Mouse (Mus musculus) neural tube, embryonic 13.5 days (tissue): Measurements from ENCODE around the gene Olfr483. TPM values are rescaled to one million over a fixed set of nuclear protein-coding genes. Genes with fewer than 3 reads are reported as not detected.

ENCODE experiments used
- ATAC-seq: fragments of 200-750 bp; cut with Nextera tagmentation; 2 replicates; pipeline ENCODE4 v1.8.0; 2017; ENCODE audit warnings: low read depth, mild to moderate bottlenecking, moderate TSS enrichment, moderate library complexity
- H3K27ac ChIP-seq: fragments of 300-500 bp; sonication (generic); replicated peaks from 2 replicates; pipeline ENCODE4 v1.5.1; 2015; ENCODE audit warnings: moderate library complexity, mild to moderate bottlenecking, inconsistent platforms
- H3K27me3 ChIP-seq: fragments of 300-500 bp; sonication (generic); 2 replicates; pipeline ENCODE4 v1.6.1; 2015; ENCODE audit warnings: mild to moderate bottlenecking, inconsistent platforms
- H3K36me3 ChIP-seq: fragments of 300-500 bp; sonication (generic); 2 replicates; pipeline ENCODE4 v1.6.1; 2015; ENCODE audit warnings: mild to moderate bottlenecking, inconsistent platforms
- H3K4me1 ChIP-seq: fragments of 300-500 bp; sonication (generic); replicated peaks from 2 replicates; pipeline ENCODE4 v1.6.1; 2015; ENCODE audit warnings: inconsistent platforms
- H3K4me2 ChIP-seq: fragments of 300-500 bp; sonication (generic); 2 replicates; pipeline ENCODE4 v1.6.1; 2015; ENCODE audit warnings: inconsistent platforms, mild to moderate bottlenecking, moderate library complexity
- H3K4me3 ChIP-seq: fragments of 300-500 bp; sonication (generic); 2 replicates; pipeline ENCODE4 v1.5.1; 2015; ENCODE audit warnings: mild to moderate bottlenecking, inconsistent platforms
- H3K9ac ChIP-seq: fragments of 300-500 bp; sonication (generic); 2 replicates; pipeline ENCODE4 v1.6.1; 2015; ENCODE audit warnings: moderate library complexity, mild to moderate bottlenecking, inconsistent platforms
- H3K9me3 ChIP-seq: fragments of 300-500 bp; sonication (generic); 2 replicates; pipeline ENCODE4 v1.6.1; 2016; ENCODE audit warnings: inconsistent platforms
- WGBS: fragments of 180-500 bp; shearing (Covaris S2); methylation state at CpG from one replicate; pipeline ENCODE4 v1.1.7; 2015; 5-methylcytosine and 5-hydroxymethylcytosine counted together
- polyA plus RNA-seq: library from polyadenylated mRNA; unstranded; fragments of >200 nt; fragmentation: Nextera tagmentation; extraction: Ambion mirVana; gene quantifications from 2 replicates; pipeline ENCODE4 v1.2.1, GENCODE M21; 2015

Gene Olfr483
- not detected in 2 replicates for polyA plus RNA-seq

DNA sequence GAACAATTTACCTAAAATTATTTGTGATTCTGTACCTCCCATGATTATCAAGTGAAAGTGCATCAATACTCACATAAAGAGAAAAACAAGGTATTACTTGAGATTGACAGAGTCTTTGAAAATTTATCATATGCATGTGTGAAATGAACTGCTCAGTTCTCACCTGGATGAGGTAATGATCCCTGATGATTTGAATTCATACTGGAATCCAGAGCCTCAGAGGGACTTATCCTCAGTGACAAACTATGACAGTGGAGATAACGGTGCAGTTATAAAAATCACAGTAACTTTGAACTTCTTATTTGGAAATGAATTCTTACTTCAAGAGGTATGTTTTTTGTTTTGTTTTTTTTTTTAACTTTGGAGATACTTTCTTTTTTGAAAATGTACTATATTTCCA is at the start of gene Olfr483:
Olfr483 (plus strand) TSS at position 301 of the 400 bp plus-strand sequence.
- Histone ChIP-seq H3K27me3 (no peaks in the 10 kb centered on the region), H3K4me1 (no peaks in the 10 kb centered on the region), H3K9me3 (no peaks in the 10 kb centered on the region), H3K4me3 (no peak within 1 kb of the TSS), H3K4me2 (no peak within 1 kb of the TSS), H3K27ac (no peak within 1 kb of the TSS), H3K36me3 (no peaks in the 10 kb centered on the region), H3K9ac (no peak within 1 kb of the TSS)
- no peak for ATAC-seq
- 91% methylated on average over 1 of the region's 1 CpGs for WGBS

DNA sequence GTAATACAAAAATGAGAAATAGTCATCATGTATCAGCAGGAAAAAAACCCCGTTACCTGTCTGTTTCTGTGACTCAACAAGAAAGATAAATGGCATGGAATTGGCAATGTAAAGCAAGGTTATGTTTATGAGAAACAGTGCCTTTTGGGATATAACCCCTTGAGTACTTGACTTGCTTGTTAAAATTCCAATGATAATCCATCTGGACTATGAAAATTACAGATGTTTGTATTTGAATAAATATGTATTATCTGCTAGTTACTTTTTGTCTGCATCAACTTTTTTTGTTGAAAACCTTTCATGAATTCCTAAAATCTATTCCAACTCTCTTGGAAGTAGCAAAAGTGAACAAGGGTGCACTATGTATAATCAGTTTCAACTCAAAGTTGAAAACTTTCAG is 33.4 kb upstream of the Olfr483 start, which contains the start of gene Olfr480:
Olfr480 (minus strand) TSS at position 101 of the 400 bp plus-strand sequence.
- no peak within 1 kb of the TSS for H3K4me3 ChIP-seq

DNA sequence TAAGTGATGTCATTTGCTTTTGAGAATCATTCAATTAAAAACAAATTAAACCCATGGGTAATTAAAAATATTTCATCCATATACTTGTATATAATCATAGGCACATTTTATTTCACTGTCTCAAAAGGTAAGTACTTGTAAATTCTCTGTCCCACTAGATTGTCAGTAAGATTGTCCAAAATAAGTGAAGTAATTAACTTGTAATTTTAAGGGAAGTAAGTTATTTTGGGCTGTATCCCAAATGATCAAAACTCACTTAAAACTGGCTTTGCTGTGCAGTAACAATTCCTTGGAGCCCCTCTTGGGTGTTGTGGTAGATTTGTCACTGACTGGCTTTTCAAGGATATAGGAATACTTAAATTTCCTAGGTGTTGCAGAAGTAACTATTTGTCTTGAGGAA is 21.1 kb upstream of the Olfr483 start, which contains the start of gene Olfr481:
Olfr481 (plus strand) TSS at position 301 of the 400 bp plus-strand sequence.
- no peak for ATAC-seq
- Histone ChIP-seq H3K4me3 (no peak within 1 kb of the TSS), H3K4me2 (no peak within 1 kb of the TSS), H3K27ac (no peak within 1 kb of the TSS), H3K9ac (no peak within 1 kb of the TSS), H3K27me3 (no peaks in the 10 kb centered on the region), H3K9me3 (no peaks in the 10 kb centered on the region), H3K36me3 (no peaks in the 10 kb centered on the region), H3K4me1 (no peaks in the 10 kb centered on the region)

More for the DNA sequence above, 33.4 kb upstream of the Olfr483 start, which contains the start of gene Olfr480:
- no peak within 1 kb of the TSS for H3K4me2 ChIP-seq
- 93% methylated on average over 1 of the region's 1 CpGs for WGBS
- ATAC-seq, result no peak
- no peaks in the 10 kb centered on the region for H3K27me3 ChIP-seq
- H3K27ac ChIP-seq, result no peak within 1 kb of the TSS
- H3K36me3 ChIP-seq, result no peaks in the 10 kb centered on the region
- H3K4me1 ChIP-seq, result no peaks in the 10 kb centered on the region
- no peaks in the 10 kb centered on the region for H3K9me3 ChIP-seq
- H3K9ac ChIP-seq, result no peak within 1 kb of the TSS

DNA sequence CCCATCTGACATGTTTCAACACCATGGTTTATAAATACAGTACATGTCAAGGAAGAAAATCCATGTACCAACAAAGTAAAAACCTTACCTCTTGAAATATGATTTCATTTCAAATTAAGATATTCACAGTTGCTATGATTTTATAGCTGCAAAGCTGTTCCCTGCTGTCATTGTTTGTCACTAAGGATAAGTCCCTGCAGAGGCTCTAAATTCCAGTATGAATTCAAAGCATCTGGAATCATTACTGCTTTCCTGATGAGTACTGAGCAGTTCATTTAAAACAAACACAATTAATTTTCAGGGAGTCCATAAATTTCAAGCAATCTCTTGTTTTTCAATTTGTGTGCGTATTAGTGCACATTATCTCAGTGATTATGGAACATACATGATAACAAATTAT is 3.2 kb upstream of the Olfr483 start, which contains the start of gene Olfr482:
Olfr482 (minus strand) TSS at position 101 of the 400 bp plus-strand sequence.
- no peak within 1 kb of the TSS for H3K9ac ChIP-seq
- H3K27me3 ChIP-seq, result no peaks in the 10 kb centered on the region
- ATAC-seq, result no peak
- H3K4me2 ChIP-seq, result no peak within 1 kb of the TSS
- 72% methylated on average over 1 of the region's 1 CpGs for WGBS
- H3K4me3 ChIP-seq, result no peak within 1 kb of the TSS
- H3K36me3 ChIP-seq, result no peaks in the 10 kb centered on the region
- no peaks in the 10 kb centered on the region for H3K9me3 ChIP-seq
- H3K4me1 ChIP-seq, result no peaks in the 10 kb centered on the region
- no peak within 1 kb of the TSS for H3K27ac ChIP-seq

DNA sequence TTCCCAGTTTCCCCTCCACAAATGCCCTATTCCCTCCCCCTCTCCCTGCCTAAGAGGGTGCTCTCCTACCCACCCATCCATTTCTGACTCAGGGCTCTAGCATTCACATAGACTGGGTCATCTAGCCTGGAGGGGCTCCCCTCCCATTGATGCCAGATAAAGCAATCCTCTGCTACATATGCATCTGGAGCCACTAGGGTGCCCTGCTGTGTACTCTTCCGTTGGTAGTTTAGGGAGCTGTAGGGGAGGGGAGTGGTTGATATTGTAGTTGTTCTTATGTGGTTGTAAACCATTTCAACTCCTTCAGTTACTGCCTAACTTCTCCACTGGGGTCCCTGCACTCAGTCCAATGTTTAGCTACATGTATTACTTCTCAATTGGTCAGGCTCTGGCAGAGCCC is 20.0 kb downstream of the Olfr483 start:
- WGBS, result 0% methylated on average over 1 of the region's 1 CpGs
- H3K27ac ChIP-seq, result no peak overlapping the region
- no peak overlapping the region for H3K9ac ChIP-seq
- H3K4me1 ChIP-seq, result no peaks in the 10 kb centered on the region
- H3K27me3 ChIP-seq, result no peaks in the 10 kb centered on the region
- no peaks in the 10 kb centered on the region for H3K36me3 ChIP-seq
- no peak overlapping the region for H3K4me3 ChIP-seq
- H3K4me2 ChIP-seq, result no peak overlapping the region
- no peaks in the 10 kb centered on the region for H3K9me3 ChIP-seq
- ATAC-seq, result no peak

DNA sequence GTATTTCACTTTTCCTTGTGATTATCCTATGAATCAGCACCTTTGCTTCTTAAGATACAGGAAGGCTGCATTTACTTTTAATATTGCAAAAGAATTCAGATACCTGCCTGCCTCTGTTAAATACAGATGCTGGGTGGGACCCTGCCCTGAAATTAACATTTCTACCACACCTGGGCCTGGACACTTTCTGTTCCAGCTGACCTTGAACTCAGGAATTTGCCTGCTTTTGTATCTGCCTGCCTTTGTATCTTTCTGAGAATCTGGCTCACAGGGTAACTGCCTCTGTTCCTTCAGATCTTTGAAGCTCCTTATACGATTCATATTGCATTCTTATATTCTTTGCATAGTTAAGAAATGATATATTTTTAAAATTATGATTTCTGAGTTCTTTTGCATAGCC is 20.8 kb downstream of the Olfr483 start:
- Histone ChIP-seq H3K9ac (no peak overlapping the region), H3K27ac (no peak overlapping the region), H3K9me3 (no peaks in the 10 kb centered on the region), H3K4me2 (no peak overlapping the region), H3K4me1 (no peaks in the 10 kb centered on the region), H3K4me3 (no peak overlapping the region), H3K27me3 (no peaks in the 10 kb centered on the region), H3K36me3 (no peaks in the 10 kb centered on the region)
- 72% methylated on average over 1 of the region's 1 CpGs for WGBS
- ATAC-seq, result no peak

DNA sequence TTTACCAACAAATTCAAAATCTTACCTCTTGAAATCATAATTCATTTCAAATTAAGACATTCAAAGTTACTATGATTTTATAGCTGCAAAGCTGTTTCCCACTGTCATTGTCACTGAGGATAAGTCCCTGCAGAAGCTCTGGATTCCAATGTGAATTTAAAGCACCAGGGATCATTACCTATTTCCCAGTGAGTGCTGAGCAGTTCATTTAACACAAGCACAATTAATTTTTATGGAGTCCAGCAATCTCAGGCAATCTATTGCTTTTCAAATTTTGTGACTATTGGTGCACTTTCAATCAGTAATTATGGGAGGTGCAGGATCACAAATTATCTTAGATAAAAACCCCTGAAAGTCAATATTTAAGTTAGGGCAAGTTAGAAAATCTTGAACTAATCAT is 26.7 kb downstream of the Olfr483 start, which contains the start of gene Olfr484:
Olfr484 (minus strand) TSS at position 101 of the 400 bp plus-strand sequence.
- no peak within 1 kb of the TSS for H3K9ac ChIP-seq
- H3K36me3 ChIP-seq, result no peaks in the 10 kb centered on the region
- no peak for ATAC-seq
- no peak within 1 kb of the TSS for H3K27ac ChIP-seq
- H3K4me3 ChIP-seq, result no peak within 1 kb of the TSS
- H3K9me3 ChIP-seq, result no peaks in the 10 kb centered on the region
- H3K27me3 ChIP-seq, result no peaks in the 10 kb centered on the region
- H3K4me2 ChIP-seq, result no peak within 1 kb of the TSS
- H3K4me1 ChIP-seq, result no peaks in the 10 kb centered on the region

Other genes starting within 250 kb of the Olfr483 start
- not detected in 2 replicates for gene Olfr472, start 202.9 kb upstream of the Olfr483 start, polyA plus RNA-seq
- not detected in 2 replicates for gene Olfr473, start 170.4 kb upstream of the Olfr483 start, polyA plus RNA-seq
- gene Olfr474, start 146.2 kb upstream of the Olfr483 start, polyA plus RNA-seq, result not detected in 2 replicates
- not detected in 2 replicates for gene Olfr476, start 136.0 kb upstream of the Olfr483 start, polyA plus RNA-seq
- gene Olfr477, start 114.2 kb upstream of the Olfr483 start, polyA plus RNA-seq, result not detected in 2 replicates
- not detected in 2 replicates for gene Olfr478, start 66.9 kb upstream of the Olfr483 start, polyA plus RNA-seq
- gene Olfr479, start 50.2 kb upstream of the Olfr483 start, polyA plus RNA-seq, result not detected in 2 replicates
- not detected in 2 replicates for gene Olfr480, start 33.5 kb upstream of the Olfr483 start, polyA plus RNA-seq
- not detected in 2 replicates for gene Olfr481, start 21.0 kb upstream of the Olfr483 start, polyA plus RNA-seq
- gene Olfr482, start 3.3 kb upstream of the Olfr483 start, polyA plus RNA-seq, result not detected in 2 replicates
- not detected in 2 replicates for gene Olfr484, start 26.6 kb downstream of the Olfr483 start, polyA plus RNA-seq
- gene Olfr485, start 59.0 kb downstream of the Olfr483 start, polyA plus RNA-seq, result not detected in 2 replicates
- not detected in 2 replicates for gene Olfr486, start 71.9 kb downstream of the Olfr483 start, polyA plus RNA-seq
- gene Olfr487, start 113.8 kb downstream of the Olfr483 start, polyA plus RNA-seq, result not detected in 2 replicates
- gene Olfr488, start 157.5 kb downstream of the Olfr483 start, polyA plus RNA-seq, result not detected in 2 replicates
- gene Olfr490, start 188.1 kb downstream of the Olfr483 start, polyA plus RNA-seq, result not detected in 2 replicates
- not detected in 2 replicates for gene Olfr491, start 212.6 kb downstream of the Olfr483 start, polyA plus RNA-seq
- gene Olfr492, start 222.8 kb downstream of the Olfr483 start, polyA plus RNA-seq, result not detected in 2 replicates
- not detected in 2 replicates for gene Olfr493, start 246.1 kb downstream of the Olfr483 start, polyA plus RNA-seq